Mouse (Mus musculus) lung, adult 2 months (tissue): ENCODE measurements around the gene Ttc23.

Experiments used
- CTCF ChIP-seq: fragments of 200-500 bp; IDR thresholded peaks from 2 replicates; pipeline ENCODE4 v1.5.1; 2011; ENCODE audit warnings: mild to moderate bottlenecking, low read length, control low read depth; ENCODE audit not compliant: insufficient read depth
- POLR2A ChIP-seq: fragments of 200-500 bp; IDR thresholded peaks from 2 replicates; pipeline ENCODE4 v1.6.1; 2011; ENCODE audit warnings: low read depth, mild to moderate bottlenecking, control low read depth, low read length, borderline replicate concordance; ENCODE audit errors: extremely low read depth

GRCm38 (mm10) chr7:67717520-67717919 lies 70.3 kb downstream of the Ttc23 start:
- no peak for TF ChIP-seq CTCF
- TF ChIP-seq POLR2A, result no peak
